Mouse (Mus musculus) intestine, postnatal 0 days (tissue): ENCODE data around the gene Tmpo. TPM values are rescaled to one million over a fixed set of nuclear protein-coding genes. Genes with fewer than 3 reads are reported as not detected.

ENCODE experiments used
- ATAC-seq: fragments of 200-750 bp; cut with Nextera tagmentation; 2 replicates; pipeline ENCODE4 v1.8.0; 2017; ENCODE audit warnings: mild to moderate bottlenecking, moderate TSS enrichment, moderate library complexity
- H3K27ac ChIP-seq: fragments of 300-500 bp; sonication (generic); 2 replicates; pipeline ENCODE4 v1.5.1; 2014; ENCODE audit warnings: mild to moderate bottlenecking, low read depth, low read length, moderate library complexity
- H3K27me3 ChIP-seq: fragments of 300-500 bp; sonication (generic); replicated peaks from 2 replicates; pipeline ENCODE4 v1.6.1; 2014; ENCODE audit warnings: low read length, mixed read lengths; ENCODE audit not compliant: control insufficient read depth, insufficient read depth
- H3K36me3 ChIP-seq: fragments of 300-500 bp; sonication (generic); 2 replicates; pipeline ENCODE4 v1.6.1; 2014; ENCODE audit warnings: mild to moderate bottlenecking, moderate library complexity; ENCODE audit not compliant: control insufficient read depth, insufficient read depth
- H3K4me1 ChIP-seq: fragments of 300-500 bp; sonication (generic); replicated peaks from 2 replicates; pipeline ENCODE4 v1.6.1; 2014; ENCODE audit warnings: antibody characterized with exemption, low read length, mixed read lengths; ENCODE audit not compliant: control insufficient read depth, insufficient read depth
- H3K4me2 ChIP-seq: fragments of 300-500 bp; sonication (generic); replicated peaks from 2 replicates; pipeline ENCODE4 v1.6.1; 2014; ENCODE audit warnings: low read depth, mild to moderate bottlenecking, moderate library complexity
- H3K4me3 ChIP-seq: fragments of 300-500 bp; sonication (generic); 2 replicates; pipeline ENCODE4 v1.5.1; 2014; ENCODE audit warnings: low read depth, low read length
- H3K9ac ChIP-seq: fragments of 300-500 bp; sonication (generic); 2 replicates; pipeline ENCODE4 v1.6.1; 2014; ENCODE audit warnings: mild to moderate bottlenecking, low read depth, low read length
- H3K9me3 ChIP-seq: fragments of 300-500 bp; sonication (generic); 2 replicates; pipeline ENCODE4 v1.6.1; 2016; ENCODE audit warnings: mixed run types; ENCODE audit not compliant: control insufficient read depth
- CTCF ChIP-seq: sonication (generic); IDR thresholded peaks from 2 replicates; pipeline ENCODE4 v1.5.1; 2016; ENCODE audit warnings: low read depth, mild to moderate bottlenecking, control low read depth, antibody characterized with exemption, moderate library complexity
- WGBS: fragments of 180-500 bp; shearing (Covaris S2); extraction: QIAGEN DNeasy Blood & Tissue Kit; methylation state at CpG from one replicate; pipeline ENCODE4 v1.1.7; 2014; 5-methylcytosine and 5-hydroxymethylcytosine counted together
- polyA plus RNA-seq: library from polyadenylated mRNA; unstranded; fragments of >200 nt; fragmentation: Nextera tagmentation; extraction: Ambion mirVana; gene quantifications from 2 replicates; pipeline ENCODE4 v1.2.1, GENCODE M21; 2015

Gene Tmpo
- polyA plus RNA-seq, 1 experiment from 2014 or later: 59.7 TPM

GRCm38 (mm10) chr10:91181461-91182288, 560 bp upstream of the Tmpo start:
- Histone ChIP-seq H3K4me1 (no peaks in the 10 kb centered on the region; the same call in 1 of the 2 replicates), H3K4me2 (peak overlapping the region; percentile 67), H3K4me3 (peak overlapping the region; percentile 47), H3K9me3 (no peaks in the 10 kb centered on the region), H3K36me3 (no peaks in the 10 kb centered on the region), H3K27ac (peak overlapping the region; percentile 98), H3K27me3 (no peaks in the 10 kb centered on the region), H3K9ac (peak overlapping the region; percentile 70)
- peak; percentile 92 for ATAC-seq
- no peak for TF ChIP-seq CTCF
- WGBS: under 1% methylated on average over 69 of the region's 69 CpGs

GRCm38 (mm10) chr10:91180301-91180700, 814 bp downstream of the Tmpo start:
- Histone ChIP-seq H3K27me3 (no peaks in the 10 kb centered on the region), H3K4me2 (peak overlapping the region; percentile 67), H3K9ac (no peak overlapping the region), H3K27ac (peak overlapping the region; percentile 21; the same call in 1 of the 2 replicates), H3K4me3 (peak overlapping the region; percentile 47), H3K9me3 (no peaks in the 10 kb centered on the region), H3K4me1 (no peaks in the 10 kb centered on the region; the same call in 1 of the 2 replicates), H3K36me3 (no peaks in the 10 kb centered on the region)
- TF ChIP-seq CTCF: no peak
- WGBS: 16% methylated on average over 7 of the region's 7 CpGs
- ATAC-seq: no peak

DNA sequence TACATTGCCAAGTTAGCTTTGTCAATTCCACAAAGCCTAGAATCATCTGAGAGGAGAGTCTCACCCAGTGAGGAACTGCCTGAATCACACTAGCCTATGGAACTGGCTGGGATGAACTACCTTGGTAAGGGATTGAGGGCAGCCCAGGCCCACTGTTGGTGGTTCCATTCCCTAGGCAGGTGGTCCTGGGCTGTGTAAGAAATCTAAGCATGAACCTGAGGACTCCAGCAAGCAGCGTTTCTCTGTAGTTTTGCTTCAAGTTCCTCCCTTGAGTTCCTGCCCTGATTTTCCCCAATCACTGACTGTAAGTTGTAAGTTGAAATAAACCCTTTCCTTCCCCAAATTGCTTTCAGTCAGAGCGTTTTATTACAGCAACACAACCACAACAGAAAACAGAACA, 1.3 kb downstream of the Tmpo start:
- no peak for TF ChIP-seq CTCF
- H3K4me1 ChIP-seq: no peaks in the 10 kb centered on the region; the same call in 1 of the 2 replicates
- H3K36me3 ChIP-seq: no peaks in the 10 kb centered on the region
- H3K9ac ChIP-seq: no peak overlapping the region
- 0 out of 2 replicates have a peak overlapping the region, but pooled peaks have one; percentile 67 for H3K4me2 ChIP-seq
- 0 out of 2 replicates have a peak overlapping the region, but pooled peaks have one; percentile 21 for H3K27ac ChIP-seq
- no peaks in the 10 kb centered on the region for H3K27me3 ChIP-seq
- no peak overlapping the region for H3K4me3 ChIP-seq
- ATAC-seq: no peak
- H3K9me3 ChIP-seq: no peaks in the 10 kb centered on the region
- 50% methylated on average over 2 of the region's 2 CpGs for WGBS

DNA sequence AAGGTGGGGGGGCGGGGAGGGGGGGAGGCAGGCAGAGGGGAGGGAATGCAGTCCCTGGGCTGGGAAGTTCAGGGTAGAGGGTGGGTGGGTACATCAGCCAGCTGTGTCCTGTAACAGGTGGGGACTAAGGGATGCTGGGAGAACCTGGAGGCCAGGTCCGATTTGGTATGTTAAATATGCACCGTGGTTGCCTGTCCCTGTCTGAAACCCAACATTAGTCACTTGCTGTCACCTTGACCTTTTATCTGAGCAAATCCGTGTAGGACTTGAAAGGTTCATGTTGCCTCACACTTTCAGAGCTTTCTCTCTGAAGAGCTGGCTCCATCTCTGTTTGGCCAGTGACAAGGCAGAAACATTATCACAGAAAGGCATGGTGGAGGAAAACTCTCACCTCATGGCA, 3.9 kb downstream of the Tmpo start:
- no peak for ATAC-seq
- no peaks in the 10 kb centered on the region for H3K27me3 ChIP-seq
- no peaks in the 10 kb centered on the region for H3K4me1 ChIP-seq
- no peak overlapping the region for H3K9ac ChIP-seq
- no peaks in the 10 kb centered on the region for H3K9me3 ChIP-seq
- no peak for TF ChIP-seq CTCF
- no peaks in the 10 kb centered on the region for H3K36me3 ChIP-seq
- WGBS: 46% methylated on average over 3 of the region's 4 CpGs
- no peak overlapping the region for H3K27ac ChIP-seq
- H3K4me3 ChIP-seq: no peak overlapping the region
- no peak overlapping the region for H3K4me2 ChIP-seq

- 83% methylated on average over 14 of the region's 14 CpGs for WGBS
- Histone ChIP-seq H3K9me3 (no peaks in the 10 kb centered on the region), H3K9ac (peak overlapping the region; percentile 95; the same call in 1 of the 2 replicates), H3K27me3 (no peaks in the 10 kb centered on the region), H3K36me3 (no peaks in the 10 kb centered on the region), H3K4me3 (peak overlapping the region; percentile 82), H3K4me2 (peak overlapping the region; percentile 80), H3K4me1 (no peaks in the 10 kb centered on the region), H3K27ac (peak overlapping the region; percentile 97; the same call in 1 of the 2 replicates)
- ATAC-seq: no peak
- TF ChIP-seq CTCF: no peak
Measured at GRCm38 (mm10) chr10:91172329-91173100, 8.6 kb downstream of the Tmpo start.
